Mouse (Mus musculus): Measurements from ENCODE around the gene Tmem59l.

DNA sequence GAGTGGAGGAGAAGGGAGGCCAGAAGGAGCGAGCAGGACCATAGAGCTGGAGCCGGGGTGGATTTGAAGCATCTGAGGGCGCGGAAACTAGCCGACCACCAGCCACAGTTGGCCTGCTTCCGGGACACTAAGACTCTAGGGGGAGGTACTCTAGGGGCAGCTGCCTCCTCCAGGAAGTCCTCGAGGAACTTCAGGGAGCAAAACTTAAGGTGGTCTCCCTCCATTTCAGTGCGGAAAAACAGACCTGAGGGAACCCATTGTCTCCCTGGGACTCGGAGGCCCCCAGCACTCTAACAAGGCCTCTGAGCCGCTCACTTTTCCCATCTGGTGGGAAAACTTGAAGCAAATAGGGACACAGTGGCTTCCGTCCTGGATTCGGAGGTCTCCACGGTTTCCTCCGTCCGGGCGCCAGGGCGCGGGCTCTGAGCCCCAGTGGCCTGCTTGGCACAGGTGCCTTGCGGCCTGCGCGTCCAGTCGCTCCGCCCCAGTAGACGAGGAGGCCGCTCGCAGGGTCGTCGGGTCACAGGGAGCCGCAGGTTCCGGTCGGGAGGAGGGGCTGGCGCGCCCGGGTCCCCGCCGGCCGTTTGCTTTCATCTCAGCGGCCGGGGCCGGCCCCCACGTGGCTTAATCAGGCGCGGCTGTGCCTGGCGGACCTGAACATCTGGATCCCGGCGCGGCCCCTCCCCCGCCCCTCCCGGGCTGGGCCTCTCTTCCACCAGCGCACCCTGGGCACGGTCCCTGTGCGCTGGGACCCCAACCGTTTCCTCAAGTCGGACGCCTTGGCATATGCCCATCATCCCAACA is 1.0 kb upstream of the Tmem59l start:
- TF ChIP-seq CTCF (IDR thresholded peaks at IDR 0.05; ENCODE audit: extremely low read depth, insufficient read depth, low read length) (no peak), POLR2A (IDR thresholded peaks at IDR 0.05; ENCODE audit: extremely low read depth, insufficient read depth, low read length) (no peak)

Data from cortical plate, adult 2 months (tissue).